In genomic region chr7:63936188-63936985, GRCm38 (mm10) we compare ENCODE assay signal across 9 mouse cellular contexts. TPM values are rescaled to one million over a fixed set of nuclear protein-coding genes. Genes with fewer than 3 reads are reported as not detected.
DNase-seq lines count a peak whose midpoint lies in the region; ATAC-seq and TF ChIP-seq lines count a peak whose summit lies in the region.
"Had no signal": no experiment of that assay in that cellular context is flagged by ENCODE, and none has a peak within 500 bp of the region (broad histone marks: within the 10 kb centered on the region; RNA-seq: fewer than 3 reads in every experiment).

No protein-coding gene starts in this region.

- peak; percentile 55 for TF ChIP-seq RAD21 in CH12.LX (IDR thresholded peaks at IDR 0.05; ENCODE audit: low read depth, low read length)

- ATAC-seq in forebrain, embryonic 11.5 days (replicated peaks; ENCODE audit: low FRiP score), result no peak
- no peak for ATAC-seq in heart, embryonic 16.5 days (replicated peaks; ENCODE audit: extremely low read depth, insufficient read depth, low FRiP score)
- ATAC-seq in lung, embryonic 14.5 days (ENCODE audit: insufficient read depth), result no peak
- ATAC-seq in neutrophil, adult 5-6 weeks (ENCODE audit: extremely low read depth, insufficient number of reproducible peaks, low FRiP score, poor library complexity, severe bottlenecking), result peak; percentile 14

- peak; percentile 16; the same call in 1 of the 2 replicates for TF ChIP-seq POLR2A in CH12.LX (IDR thresholded peaks at IDR 0.05; ENCODE audit: low read depth, low read length)

- H3K36me3 ChIP-seq in CH12.LX (replicated peaks in 1 of 2; ENCODE audit: control insufficient read depth in 1 of 2, insufficient read depth in 1 of 2, low read length in 1 of 2), result peaks cover 0 to 3% of the 10 kb centered on the region in 2 experiments
- no peaks in the 10 kb centered on the region for H3K36me3 ChIP-seq in forebrain, embryonic 11.5 days (ENCODE audit: control insufficient read depth, insufficient read depth, low read length)
- H3K36me3 ChIP-seq in heart, embryonic 16.5 days (ENCODE audit: control insufficient read depth, insufficient read depth), result no peaks in the 10 kb centered on the region
- H3K36me3 ChIP-seq in lung, embryonic 14.5 days (ENCODE audit: insufficient read depth), result no peaks in the 10 kb centered on the region

- peaks cover 9% of the 10 kb centered on the region for H3K79me2 ChIP-seq in CH12.LX (replicated peaks; ENCODE audit: control insufficient read depth, extremely low read depth, insufficient read depth, poor library complexity, severe bottlenecking)

- peak overlapping the region; percentile 64 for H3K9ac ChIP-seq in CH12.LX (ENCODE audit: insufficient read depth, low read depth)
- H3K9ac ChIP-seq in forebrain, embryonic 11.5 days (ENCODE audit: low read length), result peak overlapping the region; percentile 90
- H3K9ac ChIP-seq in heart, embryonic 16.5 days (ENCODE audit: low read length), result peak overlapping the region; percentile 89
- peak overlapping the region; percentile 80 for H3K9ac ChIP-seq in lung, embryonic 14.5 days

- dilution Hi-C loops in CH12.LX (cut with MboI; ENCODE audit: extremely low pct_ligation_motif_present, extremely low pct_unique_long_range_greater_than_20kb, low sequenced_read_pairs), result no loop called here

- H3K27ac ChIP-seq in CH12.LX (ENCODE audit: insufficient read depth, low read depth), result no peak overlapping the region
- no peak overlapping the region for H3K27ac ChIP-seq in forebrain, embryonic 11.5 days (ENCODE audit: low read depth, low read length)
- peak overlapping the region; percentile 96 for H3K27ac ChIP-seq in heart, embryonic 16.5 days (ENCODE audit: low read length)
- peak overlapping the region; percentile 91 for H3K27ac ChIP-seq in lung, embryonic 14.5 days (ENCODE audit: low read depth)

- no peak for TF ChIP-seq EP300 in CH12.LX (IDR thresholded peaks at IDR 0.05; ENCODE audit: low read length)

- peak in 1 of 2 experiments; percentile 60; a peak in 2 of 4 replicates for TF ChIP-seq CTCF in CH12.LX (conservative IDR thresholded peaks at IDR 0.05 in 1 of 2, IDR thresholded peaks at IDR 0.05 in 1 of 2; ENCODE audit: low read depth in 2 of 2, low read length in 2 of 2)
- TF ChIP-seq CTCF in lung, embryonic 14.5 days (IDR thresholded peaks at IDR 0.05; ENCODE audit: low read depth), result peak; percentile 21; the same call in 1 of the 2 replicates

- in situ Hi-C loops in CH12.LX (cut with MboI; ENCODE audit: low pct_ligation_motif_present, low pct_unique_long_range_greater_than_20kb, low sequenced_read_pairs), result no loop called here

- H3K27me3 ChIP-seq in CH12.LX (replicated peaks), result peaks cover 2% of the 10 kb centered on the region
- 0 out of 2 replicates have a peak, but pooled peaks cover 2% of the 10 kb centered on the region for H3K27me3 ChIP-seq in forebrain, embryonic 11.5 days (ENCODE audit: control insufficient read depth, insufficient read depth, low read length)
- no peaks in the 10 kb centered on the region for H3K27me3 ChIP-seq in heart, embryonic 16.5 days (ENCODE audit: control insufficient read depth, insufficient read depth, low read length)
- no peaks in the 10 kb centered on the region for H3K27me3 ChIP-seq in lung, embryonic 14.5 days (ENCODE audit: insufficient read depth, low read length)

- H3K4me3 ChIP-seq in CH12.LX (replicated peaks in 1 of 3; ENCODE audit: low read depth in 2 of 3, low read length in 2 of 3, poor library complexity in 1 of 3), result peak overlapping the region; percentile 77 to 93 (median 79)
- peak overlapping the region; percentile 86 for H3K4me3 ChIP-seq in forebrain, embryonic 11.5 days (ENCODE audit: low read depth, low read length)
- H3K4me3 ChIP-seq in heart, embryonic 16.5 days (ENCODE audit: low read length), result peak overlapping the region; percentile 68
- H3K4me3 ChIP-seq in lung, embryonic 14.5 days (ENCODE audit: low read depth, low read length), result peak overlapping the region; percentile 74

- peak; percentile 44 for DNase-seq in CH12.LX (ENCODE audit: extremely low read depth)
- DNase-seq in c-Kit-positive CD71-negative TER-119-negative erythroid progenitor cells, embryonic 14.5 days (ENCODE audit: low read depth), result peak; percentile 58
- DNase-seq in forebrain, embryonic 11.5 days (ENCODE audit: low spot score), result peak; percentile 79
- DNase-seq in kidney, postnatal 36 days, result peak; percentile 90 to 93
- peak; percentile 78 for DNase-seq in lung, embryonic 14.5 days
- peak; percentile 73 to 82 for DNase-seq in thymus, adult 18-20 months

- H3K4me1 ChIP-seq in CH12.LX (ENCODE audit: control insufficient read depth in 1 of 2, insufficient read depth in 2 of 2), result peaks cover 10 to 43% of the 10 kb centered on the region in 2 experiments
- peaks cover 12% of the 10 kb centered on the region for H3K4me1 ChIP-seq in forebrain, embryonic 11.5 days (replicated peaks; ENCODE audit: control insufficient read depth, insufficient read depth, low read length)
- peaks cover 28% of the 10 kb centered on the region for H3K4me1 ChIP-seq in heart, embryonic 16.5 days (ENCODE audit: control insufficient read depth, insufficient read depth, low read length)
- H3K4me1 ChIP-seq in lung, embryonic 14.5 days (ENCODE audit: insufficient read depth), result no peaks in the 10 kb centered on the region

- no peaks in the 10 kb centered on the region for H3K9me3 ChIP-seq in CH12.LX (replicated peaks; ENCODE audit: low read length)
- H3K9me3 ChIP-seq in forebrain, embryonic 11.5 days (ENCODE audit: control insufficient read depth, low read length), result no peaks in the 10 kb centered on the region
- H3K9me3 ChIP-seq in heart, embryonic 16.5 days (replicated peaks; ENCODE audit: control insufficient read depth, low read length), result no peaks in the 10 kb centered on the region
- H3K9me3 ChIP-seq in lung, embryonic 14.5 days (ENCODE audit: low read depth, low read length), result no peaks in the 10 kb centered on the region

- under 1% methylated on average over 34 of the region's 34 CpGs for WGBS in forebrain, embryonic 11.5 days
- 2% methylated on average over 34 of the region's 34 CpGs for WGBS in heart, embryonic 16.5 days
- under 1% methylated on average over 34 of the region's 34 CpGs for WGBS in lung, embryonic 14.5 days

- peak overlapping the region; percentile 21 for H3K4me2 ChIP-seq in CH12.LX (ENCODE audit: insufficient read depth, low read depth, poor library complexity, severe bottlenecking)
- H3K4me2 ChIP-seq in forebrain, embryonic 11.5 days (ENCODE audit: low read depth, low read length, severe bottlenecking), result peak overlapping the region; percentile 88
- peak overlapping the region; percentile 74 for H3K4me2 ChIP-seq in heart, embryonic 16.5 days (ENCODE audit: low read depth, low read length)
- peak overlapping the region; percentile 96 for H3K4me2 ChIP-seq in lung, embryonic 14.5 days

TF ChIP-seq in CH12.LX, 34 proteins besides CTCF, POLR2A, EP300 and RAD21:
- TF ChIP-seq ETS1 (conservative IDR thresholded peaks at IDR 0.05; ENCODE audit: low read depth, low read length) (no peak), TBP (conservative IDR thresholded peaks at IDR 0.05; ENCODE audit: low read depth, low read length) (0 out of 2 replicates have a peak, but pooled peaks have one; percentile 27), SMC3 (IDR thresholded peaks at IDR 0.05; ENCODE audit: low read depth, low read length) (peak; percentile 47), CHD2 (IDR thresholded peaks at IDR 0.05; ENCODE audit: low read length) (no peak), CHD1 (IDR thresholded peaks at IDR 0.05; ENCODE audit: low read depth, low read length) (0 out of 2 replicates have a peak, but pooled peaks have one; percentile 60), MXI1 (IDR thresholded peaks at IDR 0.05; ENCODE audit: low read depth, low read length) (peak; percentile 80), MAZ (IDR thresholded peaks at IDR 0.05; ENCODE audit: low read depth, low read length) (no peak), MAX (IDR thresholded peaks at IDR 0.05; ENCODE audit: low read length) (peak; percentile 39; the same call in 1 of the 2 replicates), SIN3A (IDR thresholded peaks at IDR 0.05; ENCODE audit: low read length) (peak; percentile 76; the same call in 1 of the 2 replicates)

RNA-seq across cellular contexts. Expression of gene Klf13, which starts 2.3 kb away (rescaled TPM):
- total RNA-seq in CH12.LX (2012; rRNA removed) (5.7 and 9.7 TPM in 2 replicates), CH12.LX (2014; rRNA removed) (1.2 and 1.7 TPM in 2 replicates)
- polyA plus RNA-seq in CH12.LX (2012; ENCODE audit: insufficient read length, low read depth), result 3.7 TPM in 2 replicates
- polyA plus RNA-seq in forebrain, embryonic 11.5 days (2014; fragmentation: Nextera tagmentation; extraction: Ambion mirVana), result 26.6 and 28.1 TPM in 2 replicates
- 24.2 and 26.7 TPM in 2 replicates for polyA plus RNA-seq in heart, embryonic 16.5 days (2015; fragmentation: Nextera tagmentation; extraction: Ambion mirVana)
- 29.0 and 32.6 TPM in 2 replicates for polyA plus RNA-seq in lung, embryonic 14.5 days (2014; fragmentation: Nextera tagmentation; extraction: Ambion mirVana)
- total RNA-seq in neutrophil, adult 5-6 weeks (2017), result 118 and 138 TPM in 2 replicates

RNA-seq across cellular contexts. Expression of gene E030018B13Rik, which starts 19.7 kb away (rescaled TPM):
- not detected in 2 replicates for total RNA-seq in CH12.LX (2012; rRNA removed)
- not detected in 2 replicates for total RNA-seq in CH12.LX (2014; rRNA removed)
- not detected in 2 replicates for polyA plus RNA-seq in CH12.LX (2012; ENCODE audit: insufficient read length, low read depth)
- not detected in 2 replicates for polyA plus RNA-seq in forebrain, embryonic 11.5 days (2014; fragmentation: Nextera tagmentation; extraction: Ambion mirVana)
- polyA plus RNA-seq in heart, embryonic 16.5 days (2015; fragmentation: Nextera tagmentation; extraction: Ambion mirVana), result 0.18 TPM in 1 of 2 replicates, not detected in the other
- 0.18 TPM in 1 of 2 replicates, not detected in the other for polyA plus RNA-seq in lung, embryonic 14.5 days (2014; fragmentation: Nextera tagmentation; extraction: Ambion mirVana)
- total RNA-seq in neutrophil, adult 5-6 weeks (2017), result not detected in 2 replicates
- total RNA-seq: layer of hippocampus, postnatal 25 days had no signal

Comparison
In these comparisons a context has a peak if more than half of its experiments do, and no peak if none do; other contexts are left out.
1. H3K27ac ChIP-seq: peak in heart, embryonic 16.5 days (single experiment) and lung, embryonic 14.5 days (single experiment); none in CH12.LX (single experiment) and forebrain, embryonic 11.5 days (single experiment).
2. H3K4me2 ChIP-seq: peak in every context shown above with its lines; median percentile 96 in lung, embryonic 14.5 days; 88 in forebrain, embryonic 11.5 days; 74 in heart, embryonic 16.5 days; 21 in CH12.LX.
3. Peak in every context shown above with its lines, with median percentiles within 50 percentile points of each other: DNase-seq, H3K4me3 ChIP-seq and H3K9ac ChIP-seq.